Mouse (Mus musculus) lung, embryonic 14.5 days (tissue): Measurements from ENCODE around the gene Zfp871. TPM values are rescaled to one million over a fixed set of nuclear protein-coding genes. Genes with fewer than 3 reads are reported as not detected.

Source experiments
- ATAC-seq: fragments of 200-750 bp; cut with Nextera tagmentation; 2 replicates; pipeline ENCODE4 v1.8.0; 2017; ENCODE audit warnings: mild to moderate bottlenecking, moderate TSS enrichment, moderate library complexity; ENCODE audit not compliant: insufficient read depth
- DNase-seq: peaks from one replicate; pipeline ENCODE4 v3.0.0-alpha.2; 2015
- H3K27ac ChIP-seq: fragments of 300-500 bp; sonication (generic); 2 replicates; pipeline ENCODE4 v1.5.1; 2014; ENCODE audit warnings: low read depth, mild to moderate bottlenecking, moderate library complexity
- H3K27me3 ChIP-seq: fragments of 300-500 bp; sonication (generic); 2 replicates; pipeline ENCODE4 v1.6.1; 2014; ENCODE audit warnings: low read length, control low read depth; ENCODE audit not compliant: insufficient read depth
- H3K36me3 ChIP-seq: fragments of 300-500 bp; sonication (generic); 2 replicates; pipeline ENCODE4 v1.6.1; 2014; ENCODE audit warnings: control low read depth; ENCODE audit not compliant: insufficient read depth
- H3K4me1 ChIP-seq: fragments of 300-500 bp; sonication (generic); 2 replicates; pipeline ENCODE4 v1.6.1; 2014; ENCODE audit warnings: antibody characterized with exemption, control low read depth; ENCODE audit not compliant: insufficient read depth
- H3K4me2 ChIP-seq: fragments of 300-500 bp; sonication (generic); 2 replicates; pipeline ENCODE4 v1.6.1; 2014; ENCODE audit warnings: mild to moderate bottlenecking
- H3K4me3 ChIP-seq: fragments of 300-500 bp; sonication (generic); 2 replicates; pipeline ENCODE4 v1.5.1; 2014; ENCODE audit warnings: low read depth, low read length
- H3K9ac ChIP-seq: fragments of 300-500 bp; sonication (generic); 2 replicates; pipeline ENCODE4 v1.6.1; 2014
- H3K9me3 ChIP-seq: fragments of 300-500 bp; sonication (generic); 2 replicates; pipeline ENCODE4 v1.6.1; 2016; ENCODE audit warnings: low read depth, low read length, control low read depth
- CTCF ChIP-seq: IDR thresholded peaks from 2 replicates; pipeline ENCODE4 v1.5.1; 2016; ENCODE audit warnings: antibody characterized with exemption, low read depth
- WGBS: fragments of 180-500 bp; shearing (Covaris S2); extraction: QIAGEN DNeasy Blood & Tissue Kit; methylation state at CpG from one replicate; pipeline ENCODE4 v1.1.7; 2014; 5-methylcytosine and 5-hydroxymethylcytosine counted together
- polyA plus RNA-seq: library from polyadenylated mRNA; unstranded; fragments of >200 nt; fragmentation: Nextera tagmentation; extraction: Ambion mirVana; gene quantifications from 2 replicates; pipeline ENCODE4 v1.2.1, GENCODE M21; 2014

The Zfp871 gene
- polyA plus RNA-seq, result 58.3 and 58.6 TPM in 2 replicates

DNA sequence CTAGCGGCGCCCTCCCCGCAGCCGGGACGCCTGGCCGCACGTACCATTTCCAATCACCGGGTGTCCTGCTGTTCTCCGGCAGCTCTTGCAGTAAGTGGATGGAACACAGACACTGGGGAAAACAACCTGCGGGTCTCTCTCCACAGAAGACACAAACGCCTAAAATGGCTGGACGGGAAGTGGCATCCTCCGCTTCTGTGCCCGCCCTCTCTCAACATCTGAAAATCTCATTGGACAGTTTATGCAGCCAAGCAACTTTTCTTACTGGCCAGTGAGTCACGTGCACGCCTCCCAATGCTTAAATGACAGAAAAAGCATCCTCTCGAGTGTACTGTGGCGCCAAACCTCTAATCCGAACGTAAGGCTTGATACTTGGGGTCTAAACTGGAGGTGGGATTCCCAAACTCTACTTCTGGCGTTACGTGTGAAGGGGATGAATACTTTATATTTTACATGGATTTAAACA is at the start of gene Zfp871:
TSS of gene Zfp871 (minus strand) at position 194 of the 466 bp plus-strand sequence.
- under 1% methylated on average over 22 of the region's 22 CpGs for WGBS
- Histone ChIP-seq H3K27me3 (no peaks in the 10 kb centered on the region), H3K9me3 (no peaks in the 10 kb centered on the region), H3K4me3 (peak within 1 kb of the TSS; percentile 80), H3K9ac (peak within 1 kb of the TSS; percentile 92), H3K27ac (peak within 1 kb of the TSS; percentile 95), H3K36me3 (peaks cover 30% of the 10 kb centered on the region), H3K4me1 (no peaks in the 10 kb centered on the region), H3K4me2 (peak within 1 kb of the TSS; percentile 69)
- TF ChIP-seq CTCF, result no peak
- ATAC-seq (peak; percentile 100), DNase-seq (peak; percentile 95)

DNA sequence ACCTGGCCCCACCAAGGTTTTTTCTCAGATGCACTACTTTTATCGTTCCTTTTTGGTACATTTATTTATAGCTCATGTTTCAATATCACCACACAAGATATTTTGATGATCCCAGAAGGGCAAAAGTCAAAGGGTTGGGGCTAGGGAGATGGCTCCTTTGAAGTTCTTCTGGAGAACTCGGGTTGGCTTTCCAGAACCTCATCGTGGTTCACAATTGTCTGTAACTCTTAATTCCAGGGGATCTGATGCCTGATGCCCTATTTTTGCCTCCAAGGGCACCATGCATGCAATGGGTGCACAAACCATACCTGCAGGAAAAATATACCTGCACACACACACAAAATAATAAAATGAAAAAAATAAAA is 42.3 kb upstream of the Zfp871 start:
- DNase-seq, result no peak
- peak; percentile 28; the same call in 1 of the 2 replicates for ATAC-seq
- H3K9me3 ChIP-seq, result no peaks in the 10 kb centered on the region
- TF ChIP-seq CTCF, result no peak
- H3K4me2 ChIP-seq, result peak overlapping the region; percentile 85
- H3K27ac ChIP-seq, result no peak overlapping the region
- H3K4me1 ChIP-seq, result peaks cover 6% of the 10 kb centered on the region
- 30% methylated on average over 3 of the region's 3 CpGs for WGBS
- no peaks in the 10 kb centered on the region for H3K27me3 ChIP-seq
- peak overlapping the region; percentile 81 for H3K4me3 ChIP-seq
- H3K36me3 ChIP-seq, result 0 out of 2 replicates have a peak, but pooled peaks cover 8% of the 10 kb centered on the region
- no peak overlapping the region for H3K9ac ChIP-seq

DNA sequence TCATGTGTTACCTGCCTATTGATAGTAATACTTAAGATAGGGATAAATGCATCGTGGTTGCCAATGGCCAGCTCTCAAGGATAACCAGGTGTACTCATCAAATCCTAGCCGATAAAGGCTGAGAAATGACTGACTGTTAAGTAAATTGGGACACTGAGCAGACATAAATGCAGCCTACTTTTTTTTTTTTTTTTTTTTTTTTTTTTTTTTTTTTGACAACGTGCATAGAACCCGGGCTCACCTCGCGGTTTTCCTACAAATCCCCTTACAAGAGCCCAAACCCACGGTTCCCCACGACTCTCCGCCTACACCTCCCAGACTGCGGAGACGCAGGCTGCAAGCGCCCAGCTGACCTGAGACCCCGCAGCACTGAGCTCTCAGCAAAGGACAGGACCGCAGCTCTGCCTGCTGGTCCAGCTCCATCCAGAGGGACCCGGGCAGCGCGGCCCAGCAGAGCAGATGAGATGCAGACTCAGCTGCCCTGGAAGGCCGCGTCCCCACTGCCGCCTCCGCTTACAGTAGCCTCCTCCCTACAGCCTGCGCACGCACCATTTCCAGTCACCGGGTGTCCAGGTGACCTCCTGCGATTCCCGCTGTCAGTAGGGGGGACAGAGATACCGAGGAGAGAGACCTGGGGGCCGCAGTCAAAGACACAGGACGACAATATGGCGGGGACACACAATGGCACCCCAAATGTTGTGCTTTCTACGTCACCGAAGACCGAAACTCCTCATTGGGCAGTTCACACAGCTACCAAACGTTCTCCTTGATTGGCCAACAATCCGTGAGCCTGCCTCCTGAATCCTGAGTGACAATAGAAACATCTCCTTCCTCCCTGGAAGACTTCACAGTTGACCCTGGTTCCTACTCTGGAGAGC is 41.7 kb upstream of the Zfp871 start, which contains the start of gene Zfp799:
TSS of gene Zfp799 (minus strand) at position 722 of the 878 bp plus-strand sequence.
- Histone ChIP-seq H3K9me3 (no peaks in the 10 kb centered on the region), H3K4me2 (peak within 1 kb of the TSS; percentile 85), H3K4me1 (peaks cover 6% of the 10 kb centered on the region), H3K9ac (peak within 1 kb of the TSS; percentile 93), H3K27me3 (no peaks in the 10 kb centered on the region), H3K36me3 (peaks cover 12% of the 10 kb centered on the region; the same call in 1 of the 2 replicates), H3K27ac (peak within 1 kb of the TSS; percentile 42; the same call in 1 of the 2 replicates), H3K4me3 (peak within 1 kb of the TSS; percentile 81)
- DNase-seq (peak; percentile 94), ATAC-seq (peak; percentile 98)
- WGBS, result 1% methylated on average over 35 of the region's 35 CpGs
- TF ChIP-seq CTCF, result no peak

DNA sequence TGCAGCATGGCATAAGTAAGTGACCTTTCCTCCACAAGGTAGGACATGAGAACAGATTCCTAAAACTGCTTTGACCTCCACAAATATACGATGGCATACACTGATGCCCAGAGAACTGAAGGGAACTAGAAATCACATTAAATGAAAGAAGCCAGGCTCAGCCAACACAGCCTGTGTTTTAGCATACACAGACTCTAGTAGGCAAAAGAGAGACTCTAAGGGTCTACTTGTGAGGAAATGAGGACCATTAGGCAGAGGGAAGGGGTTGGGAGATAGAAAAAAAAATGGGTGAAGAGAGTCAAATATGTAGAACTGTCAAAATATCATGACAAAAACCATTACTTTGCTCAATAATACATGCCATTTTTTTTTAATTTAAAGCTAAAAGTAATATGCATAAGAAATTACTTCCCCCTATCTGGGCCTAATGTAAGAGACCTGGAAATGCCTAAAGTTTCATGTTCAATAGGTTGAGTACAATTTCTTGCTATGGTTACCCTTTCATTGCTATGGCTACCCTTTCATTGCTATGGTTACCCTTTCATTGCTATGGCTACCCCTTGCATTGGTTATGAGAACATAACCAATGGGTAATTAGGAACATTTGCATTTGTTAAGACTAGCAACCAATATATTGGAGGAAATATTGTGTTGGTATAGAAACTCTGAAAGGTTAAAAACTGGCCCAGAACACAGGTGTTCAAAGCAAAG is 28.1 kb upstream of the Zfp871 start:
- no peak for TF ChIP-seq CTCF
- Histone ChIP-seq H3K27me3 (no peaks in the 10 kb centered on the region), H3K4me1 (no peaks in the 10 kb centered on the region), H3K9ac (no peak overlapping the region), H3K9me3 (no peaks in the 10 kb centered on the region), H3K4me3 (no peak overlapping the region), H3K4me2 (no peak overlapping the region), H3K27ac (no peak overlapping the region), H3K36me3 (peaks cover 37% of the 10 kb centered on the region)
- no peak for DNase-seq
- no peak for ATAC-seq
- WGBS, result 83% methylated on average over 1 of the region's 1 CpGs

DNA sequence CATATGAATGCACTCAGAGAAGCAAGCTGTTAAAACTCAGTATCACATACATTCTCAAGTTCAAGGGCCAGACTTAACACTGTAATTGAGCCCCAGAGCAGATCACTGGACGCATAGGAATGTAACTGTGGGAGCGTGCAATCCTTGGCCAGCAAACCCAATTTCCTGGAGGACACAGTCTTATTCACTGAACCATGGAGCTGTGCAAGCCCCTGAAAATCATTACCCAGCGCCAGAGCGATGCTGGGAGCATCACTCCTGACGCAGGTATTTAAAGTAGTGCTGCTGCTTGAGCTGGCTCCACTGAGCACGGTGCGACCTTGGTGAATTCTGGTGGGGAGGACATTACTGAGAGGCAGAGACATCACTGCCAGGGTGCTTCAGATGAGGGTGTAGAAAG is 26.0 kb upstream of the Zfp871 start:
- Histone ChIP-seq H3K4me3 (no peak overlapping the region), H3K9me3 (no peaks in the 10 kb centered on the region), H3K36me3 (peaks cover 19% of the 10 kb centered on the region), H3K27ac (no peak overlapping the region), H3K4me1 (no peaks in the 10 kb centered on the region), H3K27me3 (no peaks in the 10 kb centered on the region), H3K9ac (no peak overlapping the region), H3K4me2 (no peak overlapping the region)
- no peak for DNase-seq
- TF ChIP-seq CTCF, result no peak
- ATAC-seq, result no peak
- 84% methylated on average over 7 of the region's 7 CpGs for WGBS

DNA sequence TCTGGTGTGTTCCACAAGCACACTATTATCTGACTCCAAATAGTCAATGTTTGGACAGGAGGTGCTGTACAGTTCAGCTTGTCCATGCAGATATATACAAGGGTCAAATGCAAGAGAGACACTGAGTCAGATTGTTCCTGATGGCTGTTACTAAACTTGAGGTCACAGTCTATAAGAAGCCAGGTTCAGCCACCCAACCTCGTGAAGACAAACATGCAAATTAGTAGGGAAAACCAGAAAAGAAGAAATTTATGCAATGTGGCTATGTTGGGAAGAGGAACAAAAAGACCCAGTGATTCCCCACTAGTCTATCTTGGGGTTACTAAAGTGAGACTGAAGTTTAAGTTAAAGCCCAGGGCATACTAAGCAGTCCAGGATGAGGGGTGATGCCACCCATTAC is 22.6 kb upstream of the Zfp871 start:
- Histone ChIP-seq H3K9me3 (no peaks in the 10 kb centered on the region), H3K4me2 (no peak overlapping the region), H3K4me3 (no peak overlapping the region), H3K27me3 (no peaks in the 10 kb centered on the region), H3K4me1 (no peaks in the 10 kb centered on the region), H3K9ac (no peak overlapping the region), H3K27ac (no peak overlapping the region), H3K36me3 (no peaks in the 10 kb centered on the region)
- DNase-seq (no peak), ATAC-seq (no peak)
- 36% methylated on average over 1 of the region's 1 CpGs for WGBS
- no peak for TF ChIP-seq CTCF
